ENCODE assay signal across 8 mouse cellular contexts in the genomic region with DNA sequence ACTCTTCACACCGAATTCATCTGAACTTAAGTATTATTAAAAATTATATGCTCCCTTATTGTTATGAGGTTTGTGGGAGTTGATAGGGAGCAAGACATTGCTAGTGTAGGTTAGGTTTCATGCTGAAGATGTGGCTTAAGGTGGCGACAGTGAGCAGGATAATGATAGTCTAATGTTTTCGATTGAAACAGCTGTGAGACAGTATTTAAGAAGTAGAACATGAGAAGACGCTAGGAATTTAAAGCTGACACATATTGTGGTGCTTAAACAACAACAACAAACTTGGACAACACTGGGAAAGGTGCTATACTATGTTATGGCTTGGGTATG. TPM values are rescaled to one million over a fixed set of nuclear protein-coding genes. Genes with fewer than 3 reads are reported as not detected.
DNase-seq lines count a peak whose midpoint lies in the region; ATAC-seq and TF ChIP-seq lines count a peak whose summit lies in the region.

No protein-coding gene starts in this region.

- 6% methylated on average over 4 of the region's 4 CpGs for WGBS in heart, embryonic 15.5 days
- 4% methylated on average over 4 of the region's 4 CpGs for WGBS in forebrain, embryonic 11.5 days
- 6% methylated on average over 4 of the region's 4 CpGs for WGBS in liver, postnatal 0 days (ENCODE audit: insufficient replicate concordance)

- peaks cover 14% of the 10 kb centered on the region for H3K4me1 ChIP-seq in heart, embryonic 15.5 days (replicated peaks)
- peaks cover 3% of the 10 kb centered on the region; the same call in 1 of the 2 replicates for H3K4me1 ChIP-seq in forebrain, embryonic 11.5 days (replicated peaks; ENCODE audit: control insufficient read depth, insufficient read depth, low read length)
- H3K4me1 ChIP-seq in liver, postnatal 0 days (ENCODE audit: insufficient read depth): peaks cover 14% of the 10 kb centered on the region

- H3K27ac ChIP-seq in heart, embryonic 15.5 days: peak overlapping the region; percentile 96; the same call in 1 of the 2 replicates
- no peak overlapping the region for H3K27ac ChIP-seq in forebrain, embryonic 11.5 days (ENCODE audit: low read depth, low read length)
- H3K27ac ChIP-seq in liver, postnatal 0 days (ENCODE audit: low read depth): peak overlapping the region; percentile 100

- peak; percentile 31; the same call in 1 of the 2 replicates for TF ChIP-seq CTCF in liver, postnatal 0 days (IDR thresholded peaks at IDR 0.05; ENCODE audit: low read depth)

- peak overlapping the region; percentile 100 for H3K4me3 ChIP-seq in heart, embryonic 15.5 days
- H3K4me3 ChIP-seq in forebrain, embryonic 11.5 days (ENCODE audit: low read depth, low read length): peak overlapping the region; percentile 71
- H3K4me3 ChIP-seq in liver, postnatal 0 days (ENCODE audit: low read depth, low read length): peak overlapping the region; percentile 99

- intact Hi-C loops in heart, postnatal 36 days (cut with DNase I): loop anchor here (5.0 kb wide), 1 partner anchor 166 kb away; the partner anchor contains the start of gene Siah2
- intact Hi-C loops in left cerebral cortex, postnatal 4 days (cut with DNase I): no loop called here

- H3K27me3 ChIP-seq in heart, embryonic 15.5 days: no peaks in the 10 kb centered on the region
- no peaks in the 10 kb centered on the region for H3K27me3 ChIP-seq in forebrain, embryonic 11.5 days (ENCODE audit: control insufficient read depth, insufficient read depth, low read length)
- no peaks in the 10 kb centered on the region for H3K27me3 ChIP-seq in liver, postnatal 0 days (ENCODE audit: insufficient read depth, low read length)

- no peak for DNase-seq in heart, postnatal 36 days
- peak; percentile 43 for DNase-seq in ES-CJ7 (ENCODE audit: low read depth, low spot score)
- DNase-seq in forebrain, embryonic 11.5 days (ENCODE audit: low spot score): no peak
- DNase-seq in liver, postnatal 0 days: no peak
- DNase-seq in urinary bladder, postnatal 4 days (ENCODE audit: low spot score in 2 of 2): no peak
- no peak for DNase-seq in left cerebral cortex, postnatal 4 days
- DNase-seq in cerebellum, postnatal 25 days: no peak

- H3K9ac ChIP-seq in heart, embryonic 15.5 days: peak overlapping the region; percentile 53; the same call in 1 of the 2 replicates
- H3K9ac ChIP-seq in forebrain, embryonic 11.5 days (ENCODE audit: low read length): peak overlapping the region; percentile 43
- H3K9ac ChIP-seq in liver, postnatal 0 days (replicated peaks): peak overlapping the region; percentile 64

- H3K9me3 ChIP-seq in heart, embryonic 15.5 days (replicated peaks): no peaks in the 10 kb centered on the region
- H3K9me3 ChIP-seq in forebrain, embryonic 11.5 days (ENCODE audit: control insufficient read depth, low read length): no peaks in the 10 kb centered on the region
- H3K9me3 ChIP-seq in liver, postnatal 0 days (ENCODE audit: low read length): no peaks in the 10 kb centered on the region

- H3K36me3 ChIP-seq in heart, embryonic 15.5 days: peaks cover 24% of the 10 kb centered on the region
- H3K36me3 ChIP-seq in forebrain, embryonic 11.5 days (ENCODE audit: control insufficient read depth, insufficient read depth, low read length): peaks cover under 1% of the 10 kb centered on the region; the same call in 1 of the 2 replicates
- peaks cover 17% of the 10 kb centered on the region for H3K36me3 ChIP-seq in liver, postnatal 0 days (replicated peaks; ENCODE audit: insufficient read depth, low read length)

- no peak for ATAC-seq in heart, embryonic 15.5 days (replicated peaks; ENCODE audit: insufficient number of reproducible peaks, insufficient read depth, low FRiP score, low read depth)
- ATAC-seq in forebrain, embryonic 11.5 days (replicated peaks; ENCODE audit: low FRiP score): no peak
- no peak for ATAC-seq in liver, postnatal 0 days

- no peak for TF ChIP-seq EP300 in liver, postnatal 0 days (IDR thresholded peaks at IDR 0.05; ENCODE audit: low read depth)

- peak overlapping the region; percentile 67 for H3K4me2 ChIP-seq in heart, embryonic 15.5 days
- H3K4me2 ChIP-seq in forebrain, embryonic 11.5 days (ENCODE audit: low read depth, low read length, severe bottlenecking): peak overlapping the region; percentile 62
- H3K4me2 ChIP-seq in liver, postnatal 0 days (ENCODE audit: low read depth, low read length): peak overlapping the region; percentile 83

RNA-seq across cellular contexts. Expression of gene Serp1, which starts 0.7 kb away (rescaled TPM):
- 80.7 and 91.6 TPM in 2 replicates for polyA plus RNA-seq in heart, embryonic 15.5 days (2015; fragmentation: Nextera tagmentation; extraction: Ambion mirVana)
- 10 to 100 TPM; 11.9 to 13.5 TPM for total RNA-seq in heart, postnatal 36 days (2021)
- 136 and 140 TPM in 2 replicates for polyA plus RNA-seq in forebrain, embryonic 11.5 days (2014; fragmentation: Nextera tagmentation; extraction: Ambion mirVana)
- polyA plus RNA-seq in liver, postnatal 0 days (2015; fragmentation: Nextera tagmentation; extraction: Ambion mirVana): 115 and 118 TPM in 2 replicates
- 10 to 100 TPM; 24.4 to 26.0 TPM for total RNA-seq in left cerebral cortex, postnatal 4 days (2021)

RNA-seq across cellular contexts. Expression of gene Eif2a, which starts 0.8 kb away (rescaled TPM):
- 32.0 and 34.5 TPM in 2 replicates for polyA plus RNA-seq in heart, embryonic 15.5 days (2015; fragmentation: Nextera tagmentation; extraction: Ambion mirVana)
- total RNA-seq in heart, postnatal 36 days (2021): 10 to 100 TPM; 40.5 to 42.5 TPM
- 58.9 and 61.9 TPM in 2 replicates for polyA plus RNA-seq in forebrain, embryonic 11.5 days (2014; fragmentation: Nextera tagmentation; extraction: Ambion mirVana)
- 20.1 and 20.6 TPM in 2 replicates for polyA plus RNA-seq in liver, postnatal 0 days (2015; fragmentation: Nextera tagmentation; extraction: Ambion mirVana)
- total RNA-seq in left cerebral cortex, postnatal 4 days (2021): 10 to 100 TPM; 48.0 to 48.1 TPM

RNA-seq across cellular contexts. Expression of gene Selenot, which starts 50.1 kb away (rescaled TPM):
- 15.4 and 18.8 TPM in 2 replicates for polyA plus RNA-seq in heart, embryonic 15.5 days (2015; fragmentation: Nextera tagmentation; extraction: Ambion mirVana)
- 100 to 1,000 TPM; 122 to 126 TPM for total RNA-seq in heart, postnatal 36 days (2021)
- 23.8 and 26.7 TPM in 2 replicates for polyA plus RNA-seq in forebrain, embryonic 11.5 days (2014; fragmentation: Nextera tagmentation; extraction: Ambion mirVana)
- 13.5 TPM in 2 replicates for polyA plus RNA-seq in liver, postnatal 0 days (2015; fragmentation: Nextera tagmentation; extraction: Ambion mirVana)
- total RNA-seq in left cerebral cortex, postnatal 4 days (2021): 100 to 1,000 TPM; 142 to 149 TPM
